Mouse (Mus musculus): ENCODE measurements at regions not wholly inside any gene's neighbourhood (a gene's known extent, or its start where the extent isn't known, plus 50 kb on each side); places are given as distances from the start of the nearest gene placed in this dataset.

GRCm38 (mm10) chr5:111657759-111658429 lies 75.8 kb upstream of the Gm26897 start:
- no peak for DNase-seq (ENCODE audit: low spot score)

GRCm38 (mm10) chr5:111659229-111659628 lies 74.5 kb upstream of the Gm26897 start:
- DNase-seq (ENCODE audit: low spot score), result no peak

GRCm38 (mm10) chr5:111660447-111660846 lies 73.3 kb upstream of the Gm26897 start:
- no peak for DNase-seq (ENCODE audit: low spot score)

DNA sequence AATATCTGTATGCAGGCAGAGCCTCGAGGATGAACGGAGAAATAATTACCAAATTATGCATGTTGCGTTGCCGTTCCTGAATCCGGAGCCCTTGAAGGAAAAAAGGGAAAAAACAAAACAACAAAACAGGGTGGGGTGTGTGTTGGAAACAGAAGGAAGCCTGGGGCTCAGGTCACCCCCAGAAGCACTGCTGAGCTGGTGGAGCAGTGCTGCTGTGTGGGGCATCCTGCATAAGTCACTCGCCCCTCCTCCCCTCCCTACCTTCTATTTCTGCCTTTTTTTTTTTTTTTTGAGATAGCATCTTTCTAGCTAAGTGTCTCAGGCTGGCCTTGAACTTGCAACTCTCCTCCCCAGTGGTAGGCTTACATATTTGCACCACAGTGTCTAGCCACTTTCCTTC lies 72.8 kb upstream of the Gm26897 start:
- DNase-seq (ENCODE audit: low spot score), result no peak

- peak; percentile 38 for DNase-seq (ENCODE audit: low spot score)
These were observed 71.8 kb upstream of the Gm26897 start for GRCm38 (mm10) chr5:111661971-111662370.

GRCm38 (mm10) chr5:111663831-111664230 lies 69.9 kb upstream of the Gm26897 start:
- no peak for DNase-seq (ENCODE audit: low spot score)

DNA sequence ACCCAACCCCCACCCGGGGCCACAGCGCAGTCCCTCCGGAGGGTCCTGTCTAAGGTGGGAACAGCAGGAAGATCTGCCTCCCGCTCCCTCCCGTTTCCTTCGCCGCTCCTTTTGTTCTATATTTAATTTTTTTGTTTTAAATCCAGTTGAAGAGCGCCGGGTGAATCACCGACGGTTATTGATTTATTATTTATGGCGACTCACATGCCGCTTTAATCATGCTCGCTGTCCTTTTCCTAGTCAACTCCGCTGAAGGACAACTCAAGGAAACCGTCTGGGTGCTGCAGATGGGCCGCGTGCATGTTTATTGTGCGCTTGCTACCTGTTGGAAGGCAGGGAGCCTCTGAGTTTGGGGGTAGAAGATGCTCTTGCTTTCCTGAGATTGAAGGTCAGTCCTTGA lies 68.3 kb upstream of the Gm26897 start:
- no peak for DNase-seq (ENCODE audit: low spot score)

- DNase-seq (ENCODE audit: low spot score), result no peak
These were observed 67.7 kb upstream of the Gm26897 start for GRCm38 (mm10) chr5:111666007-111666406.

GRCm38 (mm10) chr5:111667901-111668300 lies 65.8 kb upstream of the Gm26897 start:
- DNase-seq (ENCODE audit: low spot score), result no peak

DNA sequence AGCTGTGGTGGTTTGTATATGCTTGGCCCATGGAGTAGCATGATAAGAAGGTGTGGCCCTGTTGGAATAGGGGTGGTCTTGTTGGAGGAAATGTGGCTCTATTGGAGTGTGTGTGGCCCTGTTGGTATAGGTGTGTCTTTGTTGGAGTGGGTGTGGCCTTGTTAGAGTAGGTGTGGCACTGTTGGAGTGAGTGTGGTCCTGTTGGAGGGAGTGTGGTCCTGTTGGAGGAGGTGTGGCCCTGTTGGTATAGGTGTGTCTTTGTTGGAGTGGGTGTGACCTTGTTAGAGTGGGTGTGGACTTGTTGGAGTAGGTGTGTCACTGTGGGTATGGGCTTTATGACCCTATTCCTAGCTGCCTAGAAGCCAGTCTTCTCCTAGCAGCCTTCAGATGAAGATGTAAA lies 64.6 kb upstream of the Gm26897 start:
- no peak for DNase-seq (ENCODE audit: low spot score)

DNA sequence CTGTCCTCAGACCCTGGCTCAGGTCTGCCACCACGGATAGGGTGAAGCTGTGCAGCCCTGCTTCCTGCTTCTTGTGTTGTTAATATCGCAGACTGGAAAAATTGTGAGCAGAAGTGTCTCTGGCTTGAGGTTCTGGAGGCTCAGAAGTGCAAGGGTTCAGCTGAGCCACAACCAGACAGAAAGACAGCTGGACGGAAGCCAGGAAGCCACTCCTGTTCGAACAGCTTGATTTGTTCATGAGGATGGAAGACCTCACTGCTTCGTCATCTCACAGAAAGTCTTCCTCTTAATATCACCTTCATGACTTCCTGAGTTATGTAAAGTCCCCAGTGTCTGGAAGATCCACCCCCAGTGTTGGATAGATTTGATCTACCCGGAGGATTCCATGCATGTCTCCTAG lies 62.0 kb upstream of the Gm26897 start:
- DNase-seq (ENCODE audit: low spot score), result no peak

DNA sequence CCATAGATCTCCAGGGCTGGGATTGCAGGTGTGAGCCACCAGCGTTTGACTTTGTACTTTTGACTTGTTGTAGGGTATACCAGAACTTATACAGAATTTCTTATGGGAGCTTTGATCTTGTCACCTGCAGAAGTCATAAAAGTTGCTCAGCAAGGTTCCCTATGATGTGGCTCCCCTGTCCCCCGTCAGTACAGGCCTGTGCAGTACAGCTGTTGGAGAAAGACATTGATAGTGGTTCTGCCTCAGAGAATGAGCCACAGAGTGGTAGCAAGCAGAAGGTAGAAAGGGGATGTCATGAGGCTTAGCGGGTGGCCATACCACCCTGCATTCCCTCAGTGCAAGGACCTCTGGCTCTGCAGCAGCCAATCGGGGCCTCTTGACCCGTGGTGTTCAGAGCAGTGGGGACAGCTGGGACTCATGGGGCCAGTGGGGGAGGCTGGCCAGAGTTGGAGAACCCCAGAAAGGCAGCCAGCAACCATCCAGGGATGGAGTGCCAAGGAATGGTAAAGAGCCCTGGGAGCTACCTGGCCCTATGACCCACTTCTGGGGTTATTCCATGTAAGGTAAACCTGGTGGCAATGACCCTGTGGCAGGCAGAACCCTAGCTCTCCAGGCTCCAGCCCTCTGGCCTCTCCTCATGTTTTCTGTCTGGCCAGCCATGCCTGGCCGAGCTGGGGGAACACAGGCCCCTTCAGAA lies 58.6 kb upstream of the Gm26897 start:
- DNase-seq (ENCODE audit: low spot score), result no peak

GRCm38 (mm10) chr5:111675673-111676261 lies 58.0 kb upstream of the Gm26897 start:
- peak; percentile 58 for DNase-seq (ENCODE audit: low spot score)

GRCm38 (mm10) chr5:111677847-111678311 lies 55.8 kb upstream of the Gm26897 start:
- no peak for DNase-seq (ENCODE audit: low spot score)

DNA sequence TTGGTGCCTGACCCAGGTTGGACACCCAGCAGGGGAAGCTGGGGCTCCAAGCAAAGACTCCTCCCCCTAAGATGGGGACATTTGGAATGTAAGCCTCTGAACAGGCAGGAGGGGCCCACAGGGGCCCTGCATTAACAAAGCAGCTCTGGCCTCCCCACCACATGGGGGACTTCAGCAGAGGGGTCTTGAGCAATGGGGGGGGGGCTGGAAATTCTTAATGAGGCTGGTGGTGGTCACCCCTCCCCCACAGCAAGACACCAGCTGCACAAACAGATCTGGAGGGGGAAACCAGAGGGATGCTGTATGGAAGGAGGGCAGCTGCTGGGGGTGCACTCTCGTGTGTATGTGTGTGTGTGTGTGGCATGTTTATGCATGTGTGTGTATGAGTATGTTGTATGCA lies 55.2 kb upstream of the Gm26897 start:
- no peak for DNase-seq (ENCODE audit: low spot score)

DNA sequence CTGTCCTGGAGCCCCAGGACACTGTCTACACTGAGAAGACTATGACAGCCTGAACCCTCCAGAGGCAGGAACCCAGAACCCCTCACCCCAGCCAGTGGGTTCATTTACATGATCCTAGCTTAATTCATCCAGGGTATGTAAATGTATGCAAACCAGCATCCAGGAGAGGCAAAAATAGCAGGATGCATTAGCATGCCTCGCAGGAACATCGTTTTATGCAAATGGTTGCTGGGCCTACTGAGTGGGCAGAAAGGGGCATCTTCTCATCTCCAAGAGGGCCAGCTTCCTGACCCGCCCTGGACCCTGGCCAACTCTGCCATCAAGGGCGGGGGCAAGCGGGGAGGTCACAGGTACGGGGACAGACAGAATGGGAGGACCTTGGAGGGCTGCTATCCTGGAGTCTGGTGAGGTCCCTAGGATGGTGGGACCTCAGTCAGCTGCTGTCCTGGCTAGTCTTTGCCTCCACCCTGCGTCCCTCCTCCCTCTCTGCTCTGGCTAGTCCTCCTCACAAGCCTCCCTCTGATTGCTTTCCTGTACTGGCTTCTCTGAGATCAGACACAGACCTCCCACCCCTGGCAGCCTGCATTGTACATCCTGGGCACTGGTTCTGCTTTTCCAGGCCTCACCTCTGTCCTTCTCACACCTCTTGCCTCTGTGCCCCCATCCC lies 52.2 kb upstream of the Gm26897 start:
- no peak for DNase-seq (ENCODE audit: low spot score)

- no peak for DNase-seq (ENCODE audit: low spot score)
These were observed 50.8 kb upstream of the Gm26897 start for GRCm38 (mm10) chr5:111682899-111683298.
